Mouse (Mus musculus): ENCODE data around the gene Akap5. TPM values are rescaled to one million over a fixed set of nuclear protein-coding genes. Genes with fewer than 3 reads are reported as not detected.
A peak's percentile ranks its signal among the peaks of the same experiment; 100 is the strongest.

Akap5 gene
- total RNA-seq, 2 experiments from 2014 or later: 56.5 to 58.3 TPM

DNA sequence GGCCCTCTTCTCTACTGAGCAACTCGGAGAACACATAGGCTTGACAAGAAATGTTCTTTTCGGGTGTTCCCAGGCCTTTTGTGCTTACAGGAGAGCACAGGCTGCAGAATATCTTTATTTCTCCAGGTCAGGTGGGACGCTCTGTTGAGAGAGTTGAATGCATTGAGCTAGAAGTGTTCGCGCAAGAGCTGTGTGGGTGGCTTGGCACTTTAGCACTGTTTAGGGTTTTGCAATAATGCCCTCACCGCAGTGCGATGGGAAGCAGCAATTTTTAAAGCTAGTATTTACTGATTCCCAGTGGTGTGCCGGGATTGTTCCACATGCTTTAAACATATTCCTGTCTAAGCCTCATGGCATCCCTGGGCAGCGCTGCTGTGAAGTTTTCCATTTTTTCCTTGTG lies 13.5 kb upstream of the Akap5 start:
- no peak for DNase-seq

DNA sequence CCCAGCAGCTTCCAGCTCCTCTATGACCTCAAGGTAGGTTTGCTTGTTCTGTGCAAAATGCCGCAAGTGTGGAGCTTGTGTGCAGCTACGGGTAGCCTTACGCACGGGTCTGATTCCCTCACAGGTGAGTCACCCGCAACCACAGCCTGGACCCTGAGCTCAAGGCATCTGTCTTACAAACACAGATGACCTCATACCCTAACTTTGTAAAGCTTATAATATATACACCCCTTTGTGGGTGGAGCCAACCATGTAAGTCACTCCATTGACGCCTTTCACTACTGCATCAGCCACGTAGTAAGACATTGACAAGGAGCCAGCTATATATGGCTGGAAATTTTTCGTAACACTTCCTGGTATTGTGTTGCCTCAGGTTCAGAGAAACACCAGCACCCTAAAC lies 12.7 kb upstream of the Akap5 start:
- DNase-seq: no peak

DNA sequence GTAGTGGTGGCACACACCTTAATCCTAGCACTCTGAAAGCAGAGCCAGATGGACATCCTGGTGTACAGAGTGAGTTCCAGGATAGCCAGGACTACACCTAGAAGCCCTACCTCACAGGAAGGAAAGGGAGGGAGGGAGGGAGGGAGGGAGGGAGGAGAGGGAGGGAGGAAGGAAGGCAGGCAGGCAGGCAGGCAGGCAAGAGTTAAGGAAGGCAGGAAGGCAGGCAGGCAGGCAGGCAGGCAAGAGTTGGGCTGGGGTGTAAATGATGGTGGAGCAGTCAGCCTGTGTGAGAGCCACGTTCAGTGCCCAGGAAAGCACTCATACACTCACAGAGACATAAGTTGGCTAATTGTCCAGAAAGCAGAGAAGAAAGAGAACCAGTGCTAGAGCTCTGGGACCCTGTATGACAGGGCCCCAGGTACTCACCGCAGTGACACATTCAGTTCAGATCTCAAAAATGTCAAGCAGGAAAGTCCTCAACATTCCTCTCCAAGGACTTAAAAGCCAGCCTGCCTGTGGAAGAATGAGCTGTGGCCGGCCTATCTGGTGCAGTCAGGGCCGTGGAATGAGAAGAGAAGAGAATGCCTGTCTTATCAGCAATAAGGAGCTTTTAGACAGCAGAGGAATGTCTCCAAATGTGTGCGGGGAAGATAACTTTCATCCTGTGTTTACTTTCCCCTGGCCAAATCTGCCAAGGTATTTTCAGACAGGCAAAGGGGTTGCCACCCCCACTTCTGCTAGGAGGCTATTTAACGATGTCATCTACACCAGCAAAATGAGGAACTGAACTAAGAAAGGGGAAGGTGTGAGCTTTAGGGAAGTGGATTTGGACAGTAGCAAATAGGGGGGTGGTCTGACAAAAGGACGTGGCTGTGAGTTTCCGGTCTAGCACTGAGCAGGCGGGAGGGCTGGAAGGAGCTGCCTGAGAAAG lies 6.1 kb upstream of the Akap5 start:
- DNase-seq: no peak

DNA sequence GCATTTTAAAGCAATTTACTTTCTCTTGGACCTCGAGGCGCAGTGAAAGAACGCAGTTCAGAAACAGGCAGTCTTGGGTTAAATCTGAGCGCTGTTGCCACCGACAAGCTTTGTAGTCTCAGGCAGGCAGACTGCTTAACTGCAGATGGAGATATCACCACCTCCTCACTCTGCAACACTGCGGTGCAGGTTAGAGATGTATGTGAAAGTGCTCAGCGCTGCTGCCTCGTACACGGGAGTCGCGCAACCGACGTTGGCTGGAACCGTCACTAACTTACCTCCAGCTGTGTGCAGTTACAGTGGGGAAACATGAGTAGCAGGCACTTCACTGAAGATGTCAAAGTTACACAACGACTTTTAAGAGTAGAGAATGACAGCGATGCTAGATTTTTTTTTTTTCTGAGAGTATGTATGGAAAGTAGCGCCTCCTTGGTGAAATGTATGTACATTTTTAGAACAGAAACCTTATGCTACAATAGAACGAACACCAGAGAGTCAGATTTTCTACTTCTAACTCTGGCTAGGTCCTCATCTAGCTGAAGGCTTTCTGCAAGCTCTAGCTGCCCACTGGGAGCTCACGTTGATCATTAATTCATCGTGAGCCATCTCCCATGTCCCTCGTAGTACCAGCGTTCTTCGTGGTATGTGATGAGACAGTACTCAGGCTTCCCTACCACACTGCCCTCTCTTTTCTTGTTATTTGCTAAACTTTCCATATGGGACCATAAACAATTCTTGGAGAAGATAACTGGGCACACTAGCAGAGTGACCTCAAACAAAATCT lies 1.9 kb downstream of the Akap5 start:
- peak; percentile 24 to 29 for DNase-seq

DNA sequence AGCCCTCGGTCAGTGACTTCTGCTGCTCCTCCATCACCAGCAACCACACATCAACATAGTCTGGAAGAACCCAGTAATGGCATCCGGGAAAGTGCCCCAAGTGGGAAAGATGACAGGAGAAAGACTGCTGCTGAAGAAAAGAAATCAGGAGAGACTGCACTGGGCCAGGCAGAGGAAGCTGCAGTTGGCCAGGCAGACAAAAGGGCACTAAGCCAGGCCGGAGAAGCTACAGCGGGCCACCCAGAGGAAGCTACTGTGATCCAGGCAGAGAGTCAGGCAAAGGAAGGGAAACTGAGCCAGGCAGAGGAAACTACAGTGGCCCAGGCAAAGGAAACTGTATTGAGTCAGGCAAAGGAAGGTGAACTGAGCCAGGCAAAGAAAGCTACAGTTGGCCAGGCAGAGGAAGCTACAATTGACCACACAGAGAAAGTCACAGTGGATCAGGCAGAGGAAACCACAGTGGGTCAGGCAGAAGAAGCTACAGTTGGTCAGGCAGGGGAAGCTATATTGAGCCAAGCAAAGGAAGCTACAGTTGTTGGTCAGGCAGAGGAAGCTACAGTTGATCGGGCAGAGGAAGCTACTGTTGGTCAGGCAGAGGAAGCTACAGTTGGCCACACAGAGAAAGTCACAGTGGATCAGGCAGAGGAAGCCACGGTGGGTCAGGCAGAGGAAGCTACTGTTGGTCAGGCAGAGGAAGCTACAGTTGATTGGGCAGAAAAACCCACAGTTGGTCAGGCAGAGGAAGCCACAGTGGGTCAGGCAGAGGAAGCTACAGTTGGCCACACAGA lies 4.1 kb downstream of the Akap5 start:
- no peak for DNase-seq

DNA sequence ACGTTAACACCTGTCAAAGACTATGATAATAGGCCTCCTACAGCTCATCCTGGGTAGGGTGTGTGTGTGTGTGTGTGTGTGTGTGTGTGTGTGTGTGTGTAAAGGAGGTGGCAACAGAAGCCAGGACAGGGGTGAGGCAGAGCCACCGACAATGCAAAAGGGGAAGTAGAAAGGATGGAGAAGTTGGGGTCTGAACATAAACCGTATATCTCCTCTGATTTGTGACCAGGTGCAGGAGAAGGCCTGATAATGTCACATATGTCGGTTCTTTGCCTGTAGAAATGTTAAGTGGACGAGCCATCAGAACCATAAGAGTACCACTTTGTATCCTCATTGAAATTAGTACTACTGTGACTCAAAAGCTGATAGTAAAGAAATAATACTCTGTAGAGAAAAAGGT lies 9.0 kb downstream of the Akap5 start:
- DNase-seq: no peak

DNA sequence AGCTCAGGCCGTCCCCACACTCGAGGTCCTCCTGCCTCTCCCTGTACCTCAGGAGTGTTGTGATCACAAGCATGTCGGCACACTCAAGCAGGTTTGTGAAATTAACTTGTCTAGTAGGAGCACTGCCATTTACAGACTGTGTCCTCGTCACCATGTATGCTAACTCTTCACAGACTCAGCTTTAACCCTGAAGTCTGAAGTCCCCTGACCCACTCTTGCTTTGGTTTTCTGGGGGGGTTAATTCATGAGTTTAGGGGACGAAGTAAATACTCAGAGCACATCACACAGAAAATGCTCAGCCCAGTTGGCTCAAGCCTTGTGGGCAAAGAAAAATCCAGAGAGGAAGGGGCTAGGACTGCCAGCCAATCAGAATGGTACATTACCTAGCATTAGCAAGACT lies 10.9 kb downstream of the Akap5 start:
- DNase-seq: no peak

DNA sequence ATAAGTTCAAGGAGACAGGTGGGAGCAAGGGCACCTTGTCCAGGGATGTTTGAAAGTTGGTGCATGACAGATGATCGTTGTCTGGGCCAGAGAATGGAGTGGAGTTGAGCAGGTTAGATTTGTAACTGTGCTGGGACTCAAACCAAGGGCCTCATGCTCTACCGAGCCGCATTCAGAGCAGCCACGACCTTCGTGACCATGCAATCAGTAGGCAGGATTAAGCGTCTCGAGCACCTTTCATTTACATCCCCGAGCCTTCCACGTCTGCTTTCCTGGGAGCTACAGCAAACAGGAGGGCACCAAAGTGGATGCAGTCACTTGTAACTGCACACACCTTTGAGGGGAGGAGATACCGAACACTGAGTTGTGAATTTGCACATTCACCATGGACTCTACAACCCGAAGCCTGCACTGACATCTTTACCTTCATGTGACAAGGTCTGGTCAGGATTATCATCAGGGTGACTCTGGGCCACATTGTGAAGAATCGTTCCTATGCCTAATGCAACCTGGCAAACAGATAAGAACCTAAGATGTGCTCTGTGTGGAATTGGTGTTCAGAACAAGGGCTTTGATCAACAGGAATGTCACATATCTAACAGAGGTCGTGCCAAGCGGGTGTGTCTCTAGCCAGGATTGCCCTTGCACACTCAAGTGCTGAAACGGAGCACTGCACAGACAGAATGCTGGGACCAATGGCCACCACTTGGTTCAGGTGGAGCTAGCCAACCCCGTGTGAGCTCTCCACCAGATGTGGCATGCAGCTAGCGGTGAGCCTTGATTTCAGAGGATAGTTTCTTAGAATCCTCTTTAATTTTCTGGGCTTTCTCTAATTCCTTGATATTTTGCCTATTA lies 11.6 kb downstream of the Akap5 start:
- no peak for DNase-seq

DNA sequence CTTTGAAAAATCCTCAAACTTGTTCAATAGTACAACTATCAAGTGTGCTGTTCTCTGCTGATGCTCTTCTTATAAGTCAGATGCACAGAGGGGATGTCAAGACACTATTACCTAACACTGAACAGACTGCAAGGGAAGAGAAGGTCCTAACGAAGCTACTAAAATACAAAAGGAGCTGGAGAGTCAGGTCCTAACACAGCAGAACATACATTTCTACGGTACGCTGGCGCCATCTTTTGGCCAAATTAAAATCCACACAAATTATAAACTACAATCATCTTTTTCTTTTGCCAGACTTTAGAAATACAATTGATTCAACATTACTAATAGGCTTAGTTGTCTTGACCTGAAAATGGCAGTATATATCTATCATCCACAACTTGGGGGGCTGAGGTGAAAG lies 16.4 kb downstream of the Akap5 start:
- DNase-seq: peak in 1 of 2 experiments; percentile 58

DNA sequence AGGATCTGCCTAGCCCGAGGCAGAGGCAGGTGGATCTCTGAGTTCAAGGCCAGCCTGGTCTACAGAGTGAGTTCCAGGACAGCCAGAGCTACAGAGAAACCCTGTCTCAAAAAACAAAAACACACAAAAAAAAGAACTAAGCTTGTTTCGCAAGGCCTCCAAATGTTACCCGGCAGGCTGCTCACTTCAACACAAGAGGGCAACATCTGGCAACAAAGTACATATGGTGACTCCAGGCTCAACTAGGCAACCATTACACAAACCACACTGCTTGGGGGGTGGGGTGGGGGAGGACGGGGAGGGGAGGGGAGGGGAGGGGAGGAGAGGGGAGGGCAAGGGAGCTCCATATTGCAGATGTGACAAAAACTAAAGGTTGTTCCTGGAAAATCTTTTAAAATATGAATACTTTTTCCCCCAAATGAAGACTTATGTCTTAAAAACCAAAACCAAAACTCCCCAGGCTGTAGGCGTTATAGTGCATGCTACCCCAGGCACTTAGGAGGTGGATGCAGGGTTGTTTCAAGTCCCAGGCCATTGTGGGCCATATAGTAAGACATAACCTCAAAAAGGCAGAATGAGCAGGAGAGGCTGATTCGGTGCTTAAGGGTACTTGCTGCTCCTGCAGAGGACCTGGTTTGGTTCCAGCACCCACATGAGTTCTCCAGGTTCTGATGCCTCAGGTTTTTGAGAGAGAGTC lies 21.2 kb downstream of the Akap5 start:
- no peak for DNase-seq

DNA sequence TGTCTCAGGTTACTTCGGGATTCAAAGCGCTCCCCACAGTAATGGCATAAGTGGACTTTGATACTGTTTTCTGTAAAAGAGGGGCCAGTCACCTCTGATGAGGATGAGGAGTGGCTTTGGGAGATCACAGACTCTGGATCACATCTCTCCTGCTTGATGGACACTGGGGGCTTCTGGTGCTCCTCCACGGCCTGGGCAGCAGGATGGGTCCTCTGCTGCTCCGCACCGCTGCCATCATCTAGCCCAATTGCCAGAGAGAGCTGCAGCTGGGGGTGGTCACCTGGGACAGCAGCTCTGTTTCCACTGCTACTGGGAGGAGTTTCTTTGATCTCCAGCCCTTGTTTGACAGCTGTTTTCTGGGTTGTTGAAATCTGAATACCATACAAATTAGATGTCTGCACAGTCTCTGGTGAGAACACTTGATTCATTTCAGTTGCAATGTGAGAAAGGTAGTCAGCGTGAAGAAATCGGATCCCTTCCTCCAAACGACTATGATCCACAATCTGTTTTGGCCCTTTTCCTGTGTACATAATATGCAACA lies 25.1 kb downstream of the Akap5 start:
- no peak for DNase-seq

DNA sequence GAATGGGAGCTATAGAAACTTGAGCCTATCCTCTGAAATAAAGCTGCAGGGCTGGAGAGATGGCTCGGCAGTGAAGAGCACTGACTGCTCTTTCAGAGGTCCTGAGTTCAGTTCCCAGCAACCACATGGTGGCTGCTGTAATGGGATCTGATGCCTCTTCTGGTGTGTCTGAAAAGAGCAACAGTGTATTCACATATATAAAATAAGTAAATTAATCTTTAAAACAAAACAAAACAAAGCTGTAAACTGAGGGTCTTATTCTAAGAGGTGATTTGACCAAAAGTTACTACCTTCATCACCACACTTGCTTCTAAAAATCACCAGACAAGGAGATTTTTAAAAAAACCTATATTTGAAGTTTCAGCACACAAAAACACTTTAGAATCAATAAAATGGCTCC lies 36.2 kb downstream of the Akap5 start:
- DNase-seq: no peak

DNA sequence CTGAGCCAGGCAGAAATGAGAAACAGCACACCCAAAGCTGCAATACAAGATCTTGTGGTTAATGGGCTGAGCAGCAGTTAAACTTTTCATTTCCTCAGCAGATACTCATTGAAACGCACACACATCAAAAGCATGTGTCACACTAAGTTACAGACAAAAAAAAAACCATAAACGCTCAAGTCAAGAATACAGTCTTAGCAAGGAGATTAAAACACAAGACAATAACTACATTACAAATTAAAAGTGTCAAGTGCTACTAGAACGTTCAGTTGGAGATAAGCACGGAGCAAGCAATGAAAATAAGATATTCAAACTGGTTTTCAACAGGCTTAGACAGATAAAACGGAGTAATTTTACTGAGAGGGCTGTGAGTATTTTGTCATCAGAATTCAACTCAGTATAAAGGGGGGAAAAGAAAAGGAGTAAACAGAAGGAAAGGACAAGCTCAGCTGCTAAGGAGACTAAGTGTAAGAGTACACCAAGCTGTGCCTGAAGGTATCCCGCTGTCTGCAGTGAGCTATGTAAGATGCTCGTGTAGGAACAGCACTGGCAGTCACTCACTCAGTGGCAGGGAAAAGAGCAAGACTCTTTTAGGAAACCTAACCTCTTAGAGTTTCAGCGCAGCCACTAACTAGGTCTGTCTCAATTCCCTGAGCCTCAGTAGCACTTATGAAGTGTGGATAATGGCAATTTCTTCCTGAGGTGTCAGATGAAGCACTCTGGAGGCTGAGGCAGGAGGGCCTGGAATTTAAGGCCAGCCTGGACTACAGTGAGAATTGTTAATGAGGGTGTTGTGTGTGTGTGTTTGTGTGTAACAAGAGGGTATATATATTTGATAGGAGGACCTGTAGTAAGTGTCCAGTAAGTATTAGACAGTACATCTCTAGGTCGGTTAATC lies 37.0 kb downstream of the Akap5 start:
- no peak for DNase-seq

DNA sequence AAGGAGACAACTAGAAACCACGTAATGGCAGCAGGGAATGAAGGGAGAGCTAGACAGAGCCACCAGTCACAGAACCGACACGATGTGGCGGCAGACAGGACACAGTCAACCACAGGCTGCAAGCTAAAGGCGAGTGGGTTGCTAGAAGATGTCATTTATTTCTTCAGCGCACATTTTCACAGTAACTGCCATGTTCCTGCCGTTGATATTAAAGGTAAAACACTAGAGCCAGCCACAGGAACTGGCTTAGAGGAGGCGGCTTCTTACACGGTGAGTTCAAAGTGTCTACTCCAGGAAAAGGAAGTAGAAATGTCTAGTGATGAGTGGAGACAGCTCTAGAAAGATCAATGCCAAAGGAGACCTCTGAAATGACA lies 37.6 kb downstream of the Akap5 start:
- DNase-seq: no peak

DNA sequence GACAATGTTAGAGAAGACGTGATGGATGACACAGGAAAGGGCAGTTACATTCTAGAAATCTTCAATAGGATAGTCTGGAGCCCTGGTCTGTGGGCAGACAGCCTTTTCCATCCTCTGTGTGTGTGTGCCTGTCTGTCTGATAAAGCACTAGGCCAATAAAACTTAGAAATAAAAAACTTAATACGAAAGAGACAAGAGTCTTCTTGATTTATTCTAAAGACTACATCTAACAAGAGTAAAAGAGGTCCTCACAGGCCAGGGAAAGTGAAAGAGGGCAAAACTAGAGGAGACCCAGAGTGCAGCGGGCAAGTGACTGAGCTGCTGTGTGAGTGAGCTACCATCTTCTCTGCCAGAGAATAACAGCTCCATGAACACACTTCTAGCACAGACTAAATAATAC lies 41.6 kb downstream of the Akap5 start:
- no peak for DNase-seq

DNA sequence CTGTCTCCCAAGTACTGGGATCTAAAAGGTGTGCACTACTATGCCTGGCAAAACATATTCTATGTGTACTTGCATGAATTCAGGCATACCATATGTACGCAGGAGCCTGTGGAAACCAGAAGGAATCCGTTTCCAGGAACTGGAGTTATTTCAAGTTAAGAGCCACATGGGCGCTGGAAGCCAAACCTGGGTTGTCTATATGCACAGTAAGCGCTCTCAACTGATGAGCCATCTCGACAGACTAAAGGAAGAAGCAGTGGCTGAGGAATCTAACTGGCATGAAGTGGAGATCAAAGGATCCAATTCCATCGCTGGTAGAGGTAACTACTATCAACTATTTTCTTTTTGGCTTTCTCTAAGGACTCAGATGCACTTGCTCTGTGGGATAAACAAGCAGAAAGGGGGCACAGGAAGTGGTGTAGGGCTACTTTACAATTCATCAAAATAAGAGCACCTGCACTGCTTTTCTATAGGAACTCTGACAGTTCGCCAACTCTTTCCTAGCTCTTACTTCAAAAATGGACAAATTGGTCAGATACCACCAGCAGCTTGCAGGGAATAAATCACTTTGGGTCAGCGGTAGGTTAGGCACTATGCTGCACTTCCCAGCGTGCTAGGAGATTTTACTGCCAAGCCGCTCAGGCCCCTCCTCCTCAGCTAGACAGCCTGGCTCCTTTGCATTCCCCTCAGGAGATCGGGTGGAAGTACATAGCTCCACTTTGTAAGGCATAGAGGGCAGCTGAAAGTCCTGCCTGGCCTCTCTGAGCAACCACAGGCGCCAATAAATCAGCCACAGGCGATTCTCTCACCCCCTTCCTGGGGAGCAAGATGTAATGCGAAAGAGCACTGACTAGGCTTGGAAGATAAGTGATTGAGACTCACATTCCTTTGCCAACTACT lies 42.7 kb downstream of the Akap5 start:
- DNase-seq: peak in 1 of 2 experiments; percentile 24

DNA sequence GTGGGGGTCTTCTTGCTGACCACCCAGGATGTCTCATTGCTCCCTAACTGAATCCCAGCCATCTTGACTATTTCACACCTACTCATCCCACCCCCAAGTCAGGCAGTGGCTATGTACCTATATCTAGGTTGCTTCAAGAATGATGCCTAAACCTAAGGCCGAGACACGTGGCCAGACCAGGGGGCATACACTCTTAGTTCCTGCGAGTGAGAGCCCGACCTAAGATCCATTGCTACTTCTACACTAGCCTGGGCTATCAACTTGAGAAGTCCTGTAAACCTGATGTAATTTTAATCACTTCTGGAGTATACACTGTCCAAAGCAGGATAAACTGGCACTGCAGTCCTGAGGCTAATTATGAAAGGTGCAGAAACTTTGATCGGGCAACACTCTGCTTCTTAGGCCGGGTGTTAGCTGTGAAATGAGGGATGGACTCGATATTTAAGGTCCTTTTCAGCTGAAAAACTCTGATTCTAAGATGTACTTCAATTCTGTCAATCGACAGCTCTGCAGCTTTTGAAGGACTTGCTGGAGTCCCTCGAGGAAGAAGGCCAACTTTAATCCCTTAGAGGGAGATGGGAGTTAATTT lies 43.6 kb downstream of the Akap5 start:
- DNase-seq: no peak

DNA sequence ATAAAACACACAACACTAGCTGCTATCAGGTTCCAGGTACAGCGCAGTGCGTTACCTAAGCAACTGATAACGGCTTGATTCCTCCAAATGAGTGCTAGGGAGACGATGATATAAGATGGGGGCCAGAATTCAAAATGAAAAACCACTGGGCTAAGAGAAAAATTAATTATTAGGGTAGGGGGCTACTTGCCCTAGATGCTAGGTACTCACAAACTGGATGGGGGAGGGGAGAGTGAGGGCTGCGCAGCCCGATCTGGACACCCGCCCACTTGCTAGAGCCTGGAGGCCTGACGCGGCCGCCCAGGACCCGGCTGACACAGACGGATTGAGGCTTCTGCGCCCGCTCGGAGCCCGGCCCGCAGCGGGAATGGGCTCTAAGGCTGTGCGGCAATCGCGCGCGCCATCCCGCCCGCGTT lies 44.1 kb downstream of the Akap5 start:
- DNase-seq: no peak

All from layer of hippocampus, postnatal 36 days (tissue).